Mouse (Mus musculus) Patski (cell line): ENCODE measurements at regions not wholly inside any gene's neighbourhood (a gene's known extent, or its start where the extent isn't known, plus 50 kb on each side); places are given as distances from the start of the nearest gene placed in this dataset.

Experiments
- ATAC-seq: fragments of 100-300 bp; one replicate; pipeline ENCODE4 v1.8.0; 2021
- CTCF ChIA-PET: fragments of 350-600 bp; sonication (Branson Sonifier 250); formaldehyde crosslinking; loops from one replicate; lab custom pipeline; 2022; ENCODE audit warnings: inconsistent platforms; lab: Charles Lee
- POLR2A ChIA-PET: fragments of 350-600 bp; sonication (Branson Sonifier 250); formaldehyde crosslinking; loops from one replicate; lab custom pipeline; 2022; ENCODE audit warnings: antibody characterized with exemption, inconsistent platforms; lab: Charles Lee
- DNase-seq: peaks from one replicate; pipeline ENCODE4 v3.0.0-alpha.2; 2011; ENCODE audit warnings: low read depth, low spot score
- H3K27me3 ChIP-seq: fragments of 371-371 bp; one replicate; pipeline ENCODE4 v1.5.1; 2021
- CTCF ChIP-seq: fragments of 100-300 bp; IDR thresholded peaks from one replicate; pipeline ENCODE4 v1.5.1; 2021
- in situ Hi-C: fragments of 300-500 bp; cut with MboI; formaldehyde crosslinking; loops from 3 replicates; pipeline ENCODE4 v1.11.1; 2018; ENCODE audit warnings: low pct_unique_long_range_greater_than_20kb, mixed read lengths

DNA sequence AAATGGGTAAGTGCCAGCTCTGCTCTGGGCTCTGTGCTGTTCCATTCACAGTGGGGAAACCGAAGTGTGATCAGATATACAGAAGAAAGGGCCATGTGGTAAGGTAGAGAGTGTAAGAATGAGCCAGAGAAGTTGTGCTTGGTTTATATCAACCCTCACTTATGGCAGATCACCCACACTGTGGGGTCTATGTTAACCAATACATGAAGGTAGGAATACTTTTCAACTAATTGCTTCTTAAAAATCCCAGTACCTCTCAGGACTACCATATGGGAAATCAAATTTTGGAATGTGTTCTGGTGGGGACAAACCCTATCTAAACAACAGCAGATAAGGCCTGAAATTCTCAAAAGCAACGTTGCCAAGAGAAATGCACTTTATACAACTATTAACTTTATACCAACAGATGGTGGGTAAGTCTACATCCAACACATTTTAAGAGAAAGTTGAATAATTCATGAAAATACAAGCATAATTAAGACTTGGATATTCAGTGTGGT is 314.7 kb upstream of the 2610001J05Rik start:
- no peak for TF ChIP-seq CTCF
- CTCF ChIA-PET, result no interaction called here
- H3K27me3 ChIP-seq, result no peaks in the 10 kb centered on the region
- ATAC-seq (no peak), DNase-seq (no peak)
- in situ Hi-C loops, result no loop called here
- POLR2A ChIA-PET, result no interaction called here

- no peaks in the 10 kb centered on the region for H3K27me3 ChIP-seq
- TF ChIP-seq CTCF, result no peak
- ChIA-PET CTCF (interaction anchor here (1.2 kb wide), 1 partner anchor 11 kb away, joined by 3 read pairs; no protein-coding TSS in a partner anchor), POLR2A (no interaction called here)
- ATAC-seq, result no peak
- no peak for DNase-seq
- in situ Hi-C loops, result no loop called here
These were observed 276.1 kb upstream of the 2610001J05Rik start for GRCm38 (mm10) chr6:14147370-14147769.

DNA sequence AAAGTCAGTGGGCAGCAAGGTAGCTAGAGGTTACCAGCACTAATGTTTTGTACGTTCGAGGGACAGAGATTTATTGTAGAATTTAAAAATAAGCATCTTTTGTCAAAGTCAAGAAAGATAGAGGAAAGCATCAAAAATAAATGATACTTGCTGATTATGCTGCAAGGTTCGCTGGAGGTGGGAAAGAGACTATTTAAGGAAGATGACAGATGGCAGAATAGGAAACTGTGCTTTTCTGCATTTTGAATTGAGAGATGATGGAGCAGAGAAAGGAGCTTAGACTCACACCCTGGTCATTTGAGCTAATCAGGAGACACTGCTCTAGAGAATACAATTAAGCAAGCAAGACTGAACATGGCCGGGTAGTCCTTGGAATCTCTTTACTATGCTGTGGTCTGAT is 275.1 kb upstream of the 2610001J05Rik start:
- in situ Hi-C loops, result no loop called here
- no peaks in the 10 kb centered on the region for H3K27me3 ChIP-seq
- ATAC-seq, result no peak
- no peak for TF ChIP-seq CTCF
- no peak for DNase-seq
- POLR2A ChIA-PET, result no interaction called here
- CTCF ChIA-PET, result no interaction called here

DNA sequence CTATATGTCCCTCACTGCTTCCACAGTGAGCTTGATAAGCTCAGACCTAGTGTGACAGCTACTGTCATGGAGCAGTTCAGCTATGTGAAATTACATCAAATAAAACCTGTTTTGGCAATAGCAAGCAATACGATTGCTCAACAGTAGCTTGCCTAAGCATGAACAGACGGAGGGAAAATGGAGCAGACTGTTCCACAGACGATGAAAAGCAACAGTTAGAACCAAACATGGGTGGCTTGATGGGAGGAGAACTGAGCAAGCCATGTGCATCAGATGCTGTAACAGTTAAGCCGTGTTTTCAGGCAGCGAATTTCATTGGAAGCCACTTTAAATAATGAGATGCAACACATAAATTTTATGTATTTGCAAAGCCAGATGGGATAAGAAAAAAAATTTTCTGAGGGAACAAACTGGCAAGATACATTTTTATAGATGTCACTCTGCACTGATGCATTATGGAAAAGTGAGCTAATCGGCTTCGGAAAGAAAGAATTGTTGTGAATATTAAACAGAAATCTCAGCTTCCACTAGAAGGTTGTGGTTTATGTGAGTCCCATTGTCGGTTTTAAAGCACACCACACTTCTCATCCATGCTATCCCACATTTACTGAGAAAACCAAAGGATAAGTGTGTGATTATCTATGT is 270.9 kb upstream of the 2610001J05Rik start:
- H3K27me3 ChIP-seq, result no peaks in the 10 kb centered on the region
- ATAC-seq (no peak), DNase-seq (no peak)
- ChIA-PET CTCF (interaction anchor here (1.1 kb wide), 1 partner anchor 11 kb away, joined by 3 read pairs; no protein-coding TSS in a partner anchor), POLR2A (no interaction called here)
- in situ Hi-C loops, result no loop called here
- TF ChIP-seq CTCF, result no peak

DNA sequence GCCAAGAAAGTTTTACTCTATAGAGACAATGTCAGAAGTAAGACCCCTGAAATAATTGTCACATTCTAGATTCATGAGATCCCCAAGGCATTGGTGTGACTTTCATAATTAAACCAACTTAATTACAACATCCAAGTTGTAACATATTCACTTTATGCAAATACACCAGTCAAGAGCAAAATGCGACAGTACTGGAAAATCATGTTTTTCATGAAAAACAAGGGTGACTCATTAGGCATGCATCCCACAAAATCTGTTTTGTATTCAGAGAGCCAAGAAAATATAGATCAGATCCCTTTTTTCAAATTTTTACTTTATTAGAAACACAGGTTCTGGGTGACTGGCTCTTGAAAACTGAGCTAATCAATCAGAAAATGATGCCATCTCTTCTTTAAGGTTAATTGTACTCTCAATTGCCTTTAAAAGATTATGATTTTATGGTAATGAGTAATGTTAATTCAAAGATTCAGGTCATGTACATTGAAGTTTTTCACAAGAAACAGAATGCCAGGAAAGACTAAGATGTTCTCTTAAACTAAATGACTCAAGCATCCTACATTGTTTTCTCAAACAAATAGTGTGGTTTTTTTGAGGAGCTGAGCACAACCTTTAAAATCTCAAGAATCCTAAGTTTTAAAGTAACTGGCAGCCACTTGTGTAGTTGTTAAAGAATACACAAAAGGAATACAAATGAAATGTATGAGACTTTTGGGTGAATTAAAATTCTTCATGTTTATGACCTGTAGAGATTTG is 259.2 kb upstream of the 2610001J05Rik start:
- no peak for TF ChIP-seq CTCF
- in situ Hi-C loops, result no loop called here
- POLR2A ChIA-PET, result no interaction called here

DNA sequence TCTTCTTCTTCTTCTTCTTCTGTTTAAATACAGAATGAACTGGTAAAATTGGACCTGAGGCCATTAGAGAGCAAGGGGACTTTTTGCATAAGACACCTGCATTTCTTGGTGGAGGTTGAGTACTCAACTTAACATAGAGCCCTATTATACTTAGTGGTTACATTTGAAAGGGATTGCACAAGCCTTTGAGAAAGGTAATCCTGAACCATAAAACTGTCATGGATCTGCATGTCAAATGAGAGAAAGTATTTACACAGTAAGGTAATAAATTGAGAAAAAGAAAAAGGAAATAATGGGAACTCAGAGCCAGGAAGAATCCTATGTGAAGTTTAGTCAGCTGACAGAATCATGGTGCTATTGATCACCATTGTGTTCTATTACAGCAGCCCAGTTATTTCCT is 258.1 kb upstream of the 2610001J05Rik start:
- ATAC-seq, result no peak
- CTCF ChIA-PET, result no interaction called here
- H3K27me3 ChIP-seq, result no peaks in the 10 kb centered on the region
- no peak for DNase-seq
- in situ Hi-C loops, result no loop called here
- no peak for TF ChIP-seq CTCF
- POLR2A ChIA-PET, result no interaction called here

More for the DNA sequence above, 259.2 kb upstream of the 2610001J05Rik start:
- ATAC-seq (no peak), DNase-seq (no peak)
- H3K27me3 ChIP-seq, result no peaks in the 10 kb centered on the region
- CTCF ChIA-PET, result no interaction called here

DNA sequence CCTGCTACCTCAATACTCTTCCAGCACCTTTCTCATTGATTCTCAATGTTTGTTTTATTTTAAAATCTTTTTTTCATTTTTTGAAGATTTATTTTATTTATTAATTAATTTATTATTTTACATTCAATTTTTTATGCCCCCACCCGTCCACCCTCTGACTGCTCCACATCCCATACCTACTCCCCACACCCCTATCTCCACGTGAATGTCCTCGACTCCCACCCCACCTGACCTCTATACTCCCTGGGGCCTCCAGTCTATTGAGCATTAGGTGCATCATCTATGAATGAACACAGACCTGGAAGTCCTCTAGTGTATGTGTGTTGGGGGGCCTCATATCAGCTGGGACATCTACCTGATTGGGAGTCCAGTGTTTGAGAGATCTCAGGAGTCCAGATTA is 251.0 kb upstream of the 2610001J05Rik start:
- ChIA-PET CTCF (no interaction called here), POLR2A (no interaction called here)

DNA sequence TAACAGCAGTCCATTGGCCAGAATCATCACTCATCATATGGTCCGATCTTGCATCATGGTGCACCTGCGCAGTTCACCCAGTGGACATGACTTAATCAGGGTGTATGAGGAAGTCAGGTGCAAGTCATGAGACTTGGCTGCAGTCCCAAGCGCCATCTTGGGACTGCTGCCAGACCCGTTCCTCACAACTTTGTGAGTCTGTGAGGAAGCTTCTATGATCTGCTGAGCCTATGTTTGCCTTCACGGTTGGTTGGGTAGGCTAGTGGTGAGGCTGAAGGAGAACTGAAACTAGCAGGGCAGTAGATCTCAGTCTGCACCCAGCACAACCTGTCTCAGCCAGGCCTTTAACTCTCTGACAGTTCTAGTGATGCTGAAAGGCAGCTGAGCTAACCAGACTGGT is 250.2 kb upstream of the 2610001J05Rik start:
- ATAC-seq, result no peak
- in situ Hi-C loops, result no loop called here
- H3K27me3 ChIP-seq, result no peaks in the 10 kb centered on the region
- POLR2A ChIA-PET, result no interaction called here
- DNase-seq, result no peak
- TF ChIP-seq CTCF, result no peak
- CTCF ChIA-PET, result no interaction called here

More for the DNA sequence above, 251.0 kb upstream of the 2610001J05Rik start:
- H3K27me3 ChIP-seq, result no peaks in the 10 kb centered on the region
- ATAC-seq (no peak), DNase-seq (no peak)
- in situ Hi-C loops, result no loop called here
- no peak for TF ChIP-seq CTCF

DNA sequence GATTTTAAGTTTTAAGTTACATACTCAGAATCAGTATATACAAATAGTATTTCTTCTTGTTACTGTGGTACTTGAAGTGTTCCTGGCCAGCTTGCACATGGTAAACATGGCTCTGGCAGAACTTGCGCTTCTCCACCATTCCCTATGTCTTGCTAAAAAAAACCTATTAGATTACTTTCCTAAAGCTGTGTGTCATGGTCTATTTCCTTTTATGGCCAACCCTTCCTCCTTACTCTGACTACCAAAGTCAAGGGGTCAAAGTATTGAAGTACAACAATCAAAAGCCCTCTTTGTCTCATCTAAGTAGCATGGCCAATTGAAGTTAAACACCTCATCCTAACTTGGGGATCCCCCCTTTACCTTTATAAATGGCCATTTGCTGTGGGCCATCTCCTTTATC is 223.6 kb upstream of the 2610001J05Rik start:
- ChIA-PET CTCF (no interaction called here), POLR2A (no interaction called here)
- DNase-seq (no peak), ATAC-seq (no peak)
- no peaks in the 10 kb centered on the region for H3K27me3 ChIP-seq
- no peak for TF ChIP-seq CTCF
- in situ Hi-C loops, result no loop called here

GRCm38 (mm10) chr6:14081884-14082283 is 210.6 kb upstream of the 2610001J05Rik start:
- POLR2A ChIA-PET, result no interaction called here
- CTCF ChIA-PET, result no interaction called here
- H3K27me3 ChIP-seq, result no peaks in the 10 kb centered on the region
- no peak for ATAC-seq
- TF ChIP-seq CTCF, result no peak
- in situ Hi-C loops, result no loop called here
- no peak for DNase-seq

DNA sequence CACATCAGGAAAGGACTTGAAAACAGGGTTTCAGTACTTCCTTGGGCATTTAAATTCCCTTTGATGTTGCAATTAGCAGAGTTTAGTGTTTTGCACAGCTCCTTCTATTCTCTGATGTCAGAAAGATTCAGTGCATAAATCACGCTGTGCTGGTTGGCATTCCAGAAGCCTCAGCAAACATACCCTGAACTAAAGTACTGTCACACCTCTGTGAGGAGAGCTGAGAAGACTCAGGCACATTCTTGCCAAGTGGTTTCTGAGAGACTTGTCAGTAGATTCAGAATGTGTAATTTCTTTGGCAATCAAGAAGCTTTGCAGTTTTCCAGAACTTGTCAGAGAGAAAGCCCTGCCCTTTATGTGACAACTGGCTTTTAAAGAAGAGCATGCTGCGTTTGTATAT is 192.4 kb upstream of the 2610001J05Rik start:
- no peaks in the 10 kb centered on the region for H3K27me3 ChIP-seq
- in situ Hi-C loops, result no loop called here
- POLR2A ChIA-PET, result no interaction called here

More for the DNA sequence above, 192.4 kb upstream of the 2610001J05Rik start:
- CTCF ChIA-PET, result interaction anchor here (1.5 kb wide), 1 partner anchor 216 kb away, joined by 3 read pairs; no protein-coding TSS in a partner anchor
- no peak for TF ChIP-seq CTCF
- DNase-seq (no peak), ATAC-seq (no peak)
